ENCODE assay signal across 12 mouse cellular contexts in genomic region chr6:70073841-70074240, GRCm38 (mm10).
DNase-seq lines count a peak whose midpoint lies in the region.
"Had no signal": no experiment of that assay in that cellular context is flagged by ENCODE, and none has a peak within 500 bp of the region (broad histone marks: within the 10 kb centered on the region; RNA-seq: fewer than 3 reads in every experiment).

No protein-coding gene starts in this region.

- peak; percentile 3 for DNase-seq in kidney, postnatal 10 days
- no peak for DNase-seq in kidney, adult 11 months
- DNase-seq in right cerebral cortex, adult 2 months (ENCODE audit: low spot score in 2 of 2): peak; percentile 30 to 32
- DNase-seq in right cerebral cortex, postnatal 25 days: no peak
- peak; percentile 38 to 45 for DNase-seq in left cerebral cortex, adult 9 months (ENCODE audit: low spot score in 2 of 2)
- peak; percentile 68 for DNase-seq in telencephalon, adult 2 months (ENCODE audit: low read depth, low spot score)
- no peak for DNase-seq in lung, postnatal 10 days
- DNase-seq: adrenal gland, adult 2 months; cerebellum, postnatal 10 days; embryo, embryonic 11 days; kidney, adult 2 months; lung, postnatal 14 days had no signal

Comparison
In these comparisons a context has a peak if more than half of its experiments do, and no peak if none do; other contexts are left out.
1. DNase-seq: peak in kidney, postnatal 10 days (single experiment), right cerebral cortex, adult 2 months (2 of 2), left cerebral cortex, adult 9 months (2 of 2) and telencephalon, adult 2 months (single experiment); none in kidney, adult 11 months (single experiment), right cerebral cortex, postnatal 25 days (single experiment) and lung, postnatal 10 days (single experiment).